Mouse (Mus musculus): ENCODE data around the gene Zfp366.

DNA sequence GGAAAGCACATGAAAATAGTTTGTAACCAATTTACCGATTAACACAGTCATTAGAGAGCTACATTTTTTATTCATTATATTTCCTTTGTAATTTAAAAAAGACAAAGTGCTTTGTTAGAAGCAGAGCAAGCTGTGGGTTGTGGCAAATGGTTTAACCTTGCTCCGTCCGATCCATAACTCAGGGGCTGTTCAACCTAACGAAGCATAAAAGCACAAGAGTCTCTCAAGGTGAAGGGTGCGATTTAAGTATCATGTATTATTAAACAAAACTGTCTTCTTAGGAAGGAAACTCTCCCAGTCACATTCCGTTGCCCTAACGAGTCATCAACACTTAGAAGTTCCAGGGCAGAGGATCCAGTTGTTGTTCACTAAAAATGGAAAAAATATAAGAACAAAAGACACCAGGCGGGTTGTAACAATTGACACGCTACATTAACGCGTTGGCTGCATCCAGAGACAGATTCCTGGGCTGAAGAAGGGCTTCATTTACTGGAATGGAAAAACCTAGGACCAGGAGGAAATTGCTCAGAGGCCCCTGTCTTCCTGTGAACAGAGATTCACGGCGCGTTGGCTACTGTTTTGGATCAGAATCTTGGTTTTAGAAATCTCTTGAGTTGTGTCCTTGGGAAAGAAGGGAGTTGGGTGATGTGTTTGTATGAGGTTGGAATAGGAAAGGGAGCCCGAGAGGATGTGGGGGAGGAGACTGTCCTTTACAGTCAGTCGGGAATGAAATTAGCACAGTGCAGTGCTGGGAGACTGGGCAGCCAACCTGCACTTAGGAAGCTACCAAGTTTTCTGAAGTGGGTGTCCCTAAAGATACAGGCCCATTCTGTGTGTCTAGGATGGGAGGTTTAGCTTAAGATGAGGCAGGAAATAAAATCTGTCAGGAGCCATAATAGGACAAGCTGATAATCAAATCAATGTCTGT is 17.3 kb downstream of the Zfp366 start:
- TF ChIP-seq POLR2A (IDR thresholded peaks at IDR 0.05; ENCODE audit: insufficient read length, low read depth) (no peak), MYOD1 (IDR thresholded peaks at IDR 0.05; ENCODE audit: control insufficient read depth in 1 of 3, insufficient read length in 2 of 3, low read depth in 2 of 3) (no peak), E2F4 (IDR thresholded peaks at IDR 0.05; ENCODE audit: insufficient read depth) (no peak), MAX (IDR thresholded peaks at IDR 0.05; ENCODE audit: low read depth) (no peak), MYOG (IDR thresholded peaks at IDR 0.05; ENCODE audit: control insufficient read depth in 1 of 3, insufficient read depth in 1 of 3, insufficient read length in 2 of 3, low read depth in 2 of 3) (no peak), USF1 (IDR thresholded peaks at IDR 0.05; ENCODE audit: low read depth) (no peak), REST (IDR thresholded peaks at IDR 0.05; ENCODE audit: insufficient read depth, insufficient read length) (no peak), POLR2AphosphoS2 (IDR thresholded peaks at IDR 0.05; ENCODE audit: insufficient read length, low read depth) (no peak)
